Mouse (Mus musculus): ENCODE measurements around the gene Elfn1.
"Not testable (repeated sequence)": the region's sequence is repeated elsewhere in the genome, so short reads cannot be mapped to it uniquely, and the experiment has no call there.

Elfn1 gene

DNA sequence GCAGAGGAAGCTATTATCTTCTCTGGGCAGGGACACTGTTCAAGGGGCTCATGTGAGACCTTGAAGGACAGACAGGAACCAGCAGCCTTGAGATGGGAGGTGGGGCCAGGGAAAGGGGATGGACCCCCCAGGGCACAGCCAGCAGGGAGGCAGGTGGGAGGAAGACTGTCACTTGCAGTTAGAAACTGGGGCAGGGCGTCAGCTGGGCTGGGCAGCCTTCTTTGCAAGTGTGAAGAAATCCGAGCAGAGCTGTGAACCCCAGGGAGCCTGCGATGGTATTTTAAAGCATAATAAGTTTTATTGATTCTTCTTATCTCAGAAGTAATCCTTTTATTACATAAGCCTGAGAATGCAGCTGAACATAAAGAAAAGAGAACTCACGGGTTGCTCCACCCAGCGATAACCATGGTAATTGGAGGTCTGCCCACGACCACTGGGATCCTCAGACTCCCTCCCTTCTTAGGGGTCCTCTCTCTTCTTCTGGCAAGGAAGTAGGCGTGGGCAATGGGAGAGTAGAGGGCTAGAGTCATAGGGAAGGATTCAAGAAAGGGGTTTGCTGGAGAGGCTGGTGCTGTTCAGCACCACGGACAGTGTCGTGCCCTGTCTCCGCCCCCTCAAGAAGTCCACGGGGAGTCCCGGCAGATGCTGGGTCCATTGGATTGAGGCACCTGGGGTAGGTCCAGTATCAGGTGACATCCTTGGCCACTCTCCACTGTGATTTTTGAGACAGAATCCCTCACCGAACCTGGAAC is 71.0 kb downstream of the Elfn1 start:
- no peak for DNase-seq

DNA sequence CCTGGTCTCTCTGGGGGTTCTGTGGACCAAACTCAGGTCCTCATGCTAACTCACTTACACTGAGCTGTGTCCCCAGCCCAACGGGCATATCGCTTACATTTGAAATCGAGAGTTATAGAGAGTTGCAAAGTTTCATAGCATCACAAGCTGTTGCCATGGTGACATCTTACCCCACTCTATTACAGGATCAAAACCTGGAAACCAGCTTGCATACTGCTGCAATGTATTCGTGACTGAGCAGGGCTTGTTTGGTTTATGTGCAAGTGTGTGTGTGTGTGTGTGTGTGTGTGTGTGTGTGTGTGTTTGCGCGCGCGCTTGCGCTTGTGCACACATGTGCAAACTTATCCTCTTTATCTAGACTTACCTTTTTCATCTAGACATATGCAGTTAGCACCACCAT is 71.6 kb downstream of the Elfn1 start:
- DNase-seq: peak; percentile 35

DNA sequence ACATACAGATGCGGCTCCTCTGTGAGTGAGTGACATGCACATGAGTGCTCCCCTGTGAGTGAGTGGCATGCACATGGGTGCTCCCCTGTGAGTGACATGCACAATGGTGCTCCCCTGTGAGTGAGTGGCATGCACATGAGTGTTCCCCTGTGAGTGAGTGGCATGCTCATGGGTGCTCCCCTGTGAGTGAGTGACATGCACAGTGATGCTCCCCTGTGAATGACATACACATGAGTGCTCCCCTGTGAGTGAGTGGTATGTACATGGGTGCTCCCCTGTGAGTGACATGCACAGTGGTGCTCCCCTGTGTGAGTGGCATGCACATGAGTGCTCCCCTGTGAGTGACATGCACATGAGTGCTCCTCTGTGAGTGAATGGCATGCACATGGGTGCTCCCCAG is 74.2 kb downstream of the Elfn1 start:
- no peak for DNase-seq

DNA sequence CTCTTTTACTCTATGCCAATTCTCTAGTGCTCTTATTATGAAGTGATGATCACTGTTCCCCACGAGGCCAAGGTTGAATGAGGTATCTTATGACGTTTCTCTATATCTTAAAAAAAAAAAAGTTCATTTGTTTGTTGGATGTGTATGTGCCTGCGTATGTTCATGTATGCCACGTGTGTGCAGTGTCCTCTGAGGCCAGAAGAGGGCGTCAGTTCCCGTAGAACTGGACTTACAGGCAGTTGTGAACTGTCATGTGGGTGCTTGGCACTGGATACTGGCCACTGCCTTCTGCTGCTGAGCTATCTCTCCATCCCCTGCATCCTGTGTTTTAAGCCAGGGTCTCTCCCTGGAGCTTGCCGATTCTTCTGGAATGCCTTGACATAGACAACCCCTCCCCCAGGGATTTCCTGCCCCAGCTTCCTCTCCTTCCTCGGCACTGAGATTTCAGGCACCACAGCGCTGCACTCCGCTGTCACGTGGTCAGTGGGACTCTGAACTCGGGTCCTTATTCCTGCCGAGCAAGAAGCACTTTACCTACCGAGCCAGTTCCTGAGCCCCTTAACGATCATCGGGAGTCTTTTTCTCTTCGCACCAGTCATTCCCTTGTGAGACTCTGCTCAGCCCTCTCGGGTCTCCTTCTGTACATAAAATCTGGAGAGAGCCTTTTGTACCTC is 77.5 kb downstream of the Elfn1 start:
- DNase-seq: no peak

DNA sequence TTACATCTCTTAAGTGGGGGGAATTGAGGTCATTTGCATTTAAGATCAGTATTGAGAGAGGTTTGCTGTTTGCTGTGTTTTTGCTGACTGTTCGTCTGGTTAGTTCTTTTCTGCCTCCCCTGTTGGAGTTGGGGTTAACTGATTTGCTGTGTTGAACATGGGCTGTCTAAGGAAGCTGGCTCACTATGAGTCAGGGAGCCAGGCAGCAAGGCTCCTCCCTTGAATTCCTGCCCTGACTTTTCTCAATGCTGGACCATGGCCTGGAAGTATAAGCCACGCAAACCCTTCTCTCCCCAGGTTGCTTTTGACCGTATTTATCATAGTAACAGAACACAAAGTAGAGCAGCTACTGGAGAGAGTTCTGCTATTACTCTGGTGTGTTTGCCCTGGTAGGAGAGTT is 83.8 kb downstream of the Elfn1 start:
- no peak for DNase-seq

DNA sequence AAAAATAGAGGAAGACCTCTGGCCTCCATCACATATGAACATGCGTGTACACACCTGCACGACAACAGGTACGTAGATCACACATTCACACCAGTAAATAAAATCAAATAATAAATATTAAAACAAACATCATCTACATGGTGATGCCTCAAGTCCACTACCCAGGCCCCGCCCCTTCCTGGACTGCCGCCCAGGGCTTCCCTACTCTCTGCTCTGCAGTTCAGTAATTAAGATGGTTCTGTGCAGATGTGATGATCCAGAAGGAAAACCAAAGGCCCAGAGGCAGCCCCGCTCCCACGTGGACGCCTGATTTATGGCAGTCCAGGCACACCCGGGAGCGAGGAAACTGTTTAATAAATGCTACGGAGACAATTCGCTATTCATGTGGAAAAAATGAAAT is 90.6 kb downstream of the Elfn1 start:
- not testable (repeated sequence) for DNase-seq

DNA sequence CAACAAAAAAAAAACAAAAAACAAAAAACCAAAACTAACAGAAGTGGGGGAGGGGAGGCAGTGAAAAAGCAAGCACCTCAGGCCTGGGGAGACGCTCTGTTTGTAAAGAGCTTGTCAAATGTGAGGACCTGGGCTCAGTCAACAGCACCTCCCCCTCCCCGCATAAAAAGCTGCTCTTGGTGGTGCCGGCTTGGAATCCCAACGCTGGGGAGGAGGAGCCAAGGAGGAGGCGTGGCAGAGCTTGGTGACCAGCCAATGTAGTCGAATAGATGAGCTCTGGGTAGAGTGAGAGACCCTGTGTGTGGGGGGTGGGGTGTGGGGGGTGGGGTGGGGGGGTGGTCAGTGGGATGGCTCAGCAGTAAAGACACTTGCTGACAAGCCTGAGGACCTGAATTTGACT is 91.2 kb downstream of the Elfn1 start:
- DNase-seq: no peak

DNA sequence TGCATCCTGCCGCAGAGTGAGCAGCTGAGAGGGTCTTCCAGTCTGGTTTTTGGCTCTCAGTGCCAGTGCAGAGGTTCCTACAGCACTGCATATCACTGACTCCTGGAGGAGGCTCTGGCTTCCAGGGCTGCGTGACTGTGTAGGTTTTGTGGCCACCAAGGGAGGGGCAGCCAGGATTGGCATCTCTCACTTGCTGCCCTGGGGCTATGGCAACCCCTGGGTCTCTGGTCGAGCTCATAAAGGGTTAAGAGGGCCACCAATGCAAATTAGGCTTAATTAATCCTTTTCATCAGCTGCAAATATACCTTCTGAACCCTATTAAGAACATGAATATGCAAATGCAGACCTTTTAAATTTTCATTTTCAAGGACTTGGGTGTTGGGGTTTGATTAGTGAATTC is 94.8 kb downstream of the Elfn1 start:
- DNase-seq: no peak

DNA sequence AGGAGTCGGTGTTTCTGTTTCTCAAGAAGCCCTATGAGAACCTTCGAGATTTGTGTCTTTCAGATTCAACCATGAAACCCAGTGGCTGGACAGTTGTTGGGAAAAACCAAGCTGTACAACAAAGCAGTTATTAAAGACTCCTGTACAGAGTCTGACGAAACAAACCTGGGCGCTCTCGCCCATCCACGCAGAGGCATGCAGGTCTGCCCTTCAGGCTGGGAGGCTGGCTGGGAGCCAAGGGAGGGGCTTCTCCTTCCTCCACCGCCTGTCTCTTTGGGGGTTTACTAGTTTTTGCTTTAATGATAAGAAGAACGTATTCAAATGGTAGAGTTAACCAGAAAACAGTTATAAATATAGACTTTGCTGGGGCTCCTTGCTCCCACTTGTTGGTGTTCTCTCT is 99.1 kb downstream of the Elfn1 start:
- no peak for DNase-seq

DNA sequence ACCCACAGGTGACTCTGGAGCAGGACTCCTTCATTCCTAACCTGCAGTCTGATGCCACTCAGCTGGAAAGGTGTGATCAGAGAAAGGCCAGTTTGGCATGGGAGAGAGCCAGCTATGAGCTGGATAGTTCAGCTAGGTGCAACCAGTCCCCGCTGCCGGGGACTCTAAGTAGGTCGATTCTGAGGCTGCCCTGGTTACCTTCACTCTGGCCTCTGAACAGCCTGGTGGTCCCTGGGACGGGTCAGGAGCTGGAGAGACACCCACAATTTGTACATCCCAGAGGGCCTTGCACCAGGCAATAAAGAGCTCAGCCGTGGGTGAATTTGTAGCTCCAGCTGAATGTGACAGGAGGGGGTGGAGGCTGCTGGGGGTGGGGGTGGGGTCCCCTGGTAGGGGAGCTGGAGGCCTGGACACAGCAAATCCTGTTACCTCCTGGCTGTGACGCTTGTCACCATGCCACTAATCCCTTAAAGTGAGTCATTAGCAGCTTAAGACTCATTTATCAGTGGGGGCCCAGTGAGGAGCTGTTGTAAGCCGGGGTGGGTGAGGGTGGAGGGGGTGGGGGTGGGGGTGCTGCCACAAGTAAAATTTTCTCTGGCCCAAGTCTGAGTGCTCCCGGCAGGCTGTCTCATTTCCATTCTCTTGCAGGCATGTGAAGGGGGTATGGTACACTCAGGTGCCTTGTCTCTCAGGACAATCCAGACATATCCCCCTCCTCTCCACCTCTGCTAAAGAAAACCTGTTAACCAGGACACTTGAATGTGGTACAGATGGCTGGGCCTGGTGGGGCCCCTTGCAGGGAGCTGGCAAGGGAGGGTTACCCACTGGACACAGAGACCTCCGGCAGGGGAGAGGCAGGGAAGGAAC is 100.1 kb downstream of the Elfn1 start:
- DNase-seq: no peak

DNA sequence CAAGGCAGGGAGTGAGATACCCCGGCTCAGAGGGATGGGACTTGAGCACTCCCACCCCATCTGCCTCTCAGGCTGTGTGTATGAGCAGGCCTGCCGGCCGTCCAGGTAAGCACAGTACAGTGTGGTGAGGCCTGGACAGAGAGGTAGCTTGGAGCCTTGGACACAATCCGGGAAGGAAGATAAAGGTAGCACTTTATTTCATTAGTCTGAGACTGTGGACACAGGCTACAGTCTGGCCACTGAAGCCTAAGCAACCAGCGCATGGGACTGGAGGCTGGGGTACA is 100.7 kb downstream of the Elfn1 start:
- no peak for DNase-seq

DNA sequence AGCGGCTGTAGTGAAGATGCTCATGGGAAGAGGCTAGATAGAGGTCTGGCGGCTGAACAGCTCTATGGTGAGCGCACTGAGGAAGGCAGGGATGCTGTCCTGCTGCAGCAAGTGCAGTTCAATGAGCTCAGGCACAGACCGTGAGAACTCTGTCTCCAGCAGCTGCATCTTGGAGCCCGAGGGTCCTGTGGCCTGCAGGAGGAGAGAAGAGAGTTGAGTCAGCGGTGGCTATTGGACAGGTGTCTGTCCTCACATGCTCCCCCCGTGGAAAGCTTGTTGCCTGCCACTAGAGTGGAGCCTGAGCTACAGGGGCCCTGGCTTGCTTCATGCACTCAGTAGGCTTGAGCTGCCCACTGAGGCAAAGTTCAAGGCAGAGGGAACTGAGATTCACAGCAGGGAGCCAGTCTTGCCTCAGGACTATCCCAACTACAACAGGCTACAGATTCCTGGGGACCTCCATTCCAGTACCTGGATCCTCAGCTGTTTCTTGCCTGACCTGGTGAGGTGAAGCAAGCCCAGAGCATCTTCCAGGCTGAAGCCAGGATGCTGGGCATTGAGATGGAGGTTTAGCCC is 101.4 kb downstream of the Elfn1 start:
- DNase-seq: no peak

DNA sequence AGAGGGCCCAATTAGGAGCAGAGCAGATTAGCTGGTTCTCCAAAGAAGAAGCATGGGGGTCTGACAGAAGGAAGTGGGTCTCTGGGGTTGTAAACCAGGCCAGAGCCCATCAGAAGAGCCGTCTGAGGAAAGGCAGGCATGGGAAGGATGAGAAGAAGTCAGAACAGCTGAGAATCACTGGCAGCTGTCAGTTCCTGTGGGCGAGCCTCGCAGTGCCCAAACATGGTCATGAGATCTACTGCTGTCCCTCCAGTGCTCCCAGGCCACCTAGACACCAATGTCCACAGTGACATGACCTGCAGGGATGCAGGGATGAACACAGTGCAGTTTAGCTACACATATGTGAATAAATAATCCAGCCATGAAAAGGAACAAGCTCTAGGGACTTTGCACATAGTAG is 102.7 kb downstream of the Elfn1 start:
- DNase-seq: no peak

DNA sequence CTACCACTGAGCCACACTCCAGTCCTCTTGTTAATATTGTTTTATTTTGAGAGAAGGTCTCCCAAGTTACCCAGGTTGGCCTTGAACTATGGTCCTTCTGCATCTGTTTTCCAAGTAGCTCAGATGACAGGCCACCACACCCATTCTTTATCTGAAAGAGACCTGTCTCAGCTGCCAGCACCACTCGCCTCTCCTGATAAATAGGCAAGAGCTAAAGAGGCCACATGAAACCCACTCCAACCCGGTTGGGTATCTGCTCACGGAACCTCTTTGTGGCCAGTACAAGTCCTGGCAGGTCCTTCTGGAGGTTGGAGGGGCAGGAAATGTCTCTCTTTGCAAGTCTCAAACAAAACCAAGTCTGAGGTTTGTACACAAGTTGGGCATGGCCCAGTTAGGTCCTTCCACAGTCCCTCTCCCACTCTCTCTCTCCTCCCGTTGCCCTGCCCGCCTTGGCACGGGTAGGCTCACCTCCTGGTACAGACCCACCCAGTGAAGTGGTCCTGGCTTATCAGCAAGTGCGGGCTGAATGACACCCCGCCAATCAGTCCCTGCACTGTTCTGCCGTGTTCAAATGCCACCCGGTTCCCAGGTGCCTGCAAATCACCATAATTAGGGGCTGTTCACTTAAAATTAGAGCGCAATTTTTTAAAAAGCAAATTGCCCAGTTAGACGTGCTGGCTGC is 104.7 kb downstream of the Elfn1 start:
- no peak for DNase-seq

DNA sequence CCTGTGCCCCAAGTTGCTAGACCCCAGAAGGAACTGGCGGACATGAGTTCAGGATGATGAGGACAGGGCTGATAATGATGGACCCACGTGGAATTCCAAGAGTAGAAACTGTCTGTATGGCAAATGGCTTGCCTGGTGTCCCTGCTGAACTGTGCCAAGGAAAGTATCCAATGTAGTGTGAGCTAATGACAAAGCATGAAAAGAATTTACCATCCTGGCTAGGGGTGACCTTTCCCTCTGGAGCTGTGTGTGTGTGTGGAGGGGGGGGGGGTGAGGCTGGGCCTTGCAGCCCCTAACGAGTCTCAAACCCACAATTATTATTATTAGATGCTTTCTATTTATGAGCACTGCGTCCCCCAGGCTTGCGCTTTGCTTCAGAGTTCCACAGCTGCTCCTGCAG is 105.9 kb downstream of the Elfn1 start:
- DNase-seq: no peak

DNA sequence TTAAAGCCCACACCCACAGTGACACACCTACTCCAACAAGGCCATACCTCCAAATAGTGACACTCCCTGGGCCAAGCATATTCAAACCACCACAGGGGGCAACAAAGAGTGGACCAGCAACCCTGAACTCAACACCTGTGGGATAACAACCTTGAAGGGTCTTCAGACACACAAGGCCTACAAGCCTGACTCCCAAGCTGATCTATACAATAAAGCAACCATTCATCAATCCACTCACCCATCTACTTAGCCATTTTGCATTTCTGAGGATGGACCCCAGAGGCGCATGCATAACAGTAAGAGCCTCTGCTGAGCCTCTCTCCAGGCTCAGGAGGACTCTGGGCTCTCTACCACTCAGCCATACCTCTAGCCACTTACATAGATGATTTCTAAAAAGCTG is 109.2 kb downstream of the Elfn1 start:
- no peak for DNase-seq

DNA sequence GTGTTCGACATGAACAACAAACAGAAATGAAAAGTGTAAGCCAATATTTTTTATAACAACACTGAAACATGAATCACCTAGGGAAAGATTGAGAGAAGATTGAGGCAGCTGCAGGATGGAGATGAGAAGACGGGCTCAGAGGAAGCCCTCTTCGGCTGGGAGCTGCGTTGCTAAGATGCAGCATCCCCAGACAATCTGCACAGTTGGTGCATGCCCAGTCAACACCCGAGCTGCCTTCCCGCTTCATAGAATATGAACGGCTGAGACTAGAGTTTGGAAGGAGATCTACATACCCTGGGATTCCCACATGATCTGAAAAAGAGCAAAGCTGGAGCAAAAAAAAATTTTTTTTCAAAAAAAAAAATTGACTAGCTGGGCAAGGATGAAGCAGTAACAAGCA is 111.0 kb downstream of the Elfn1 start:
- no peak for DNase-seq

DNA sequence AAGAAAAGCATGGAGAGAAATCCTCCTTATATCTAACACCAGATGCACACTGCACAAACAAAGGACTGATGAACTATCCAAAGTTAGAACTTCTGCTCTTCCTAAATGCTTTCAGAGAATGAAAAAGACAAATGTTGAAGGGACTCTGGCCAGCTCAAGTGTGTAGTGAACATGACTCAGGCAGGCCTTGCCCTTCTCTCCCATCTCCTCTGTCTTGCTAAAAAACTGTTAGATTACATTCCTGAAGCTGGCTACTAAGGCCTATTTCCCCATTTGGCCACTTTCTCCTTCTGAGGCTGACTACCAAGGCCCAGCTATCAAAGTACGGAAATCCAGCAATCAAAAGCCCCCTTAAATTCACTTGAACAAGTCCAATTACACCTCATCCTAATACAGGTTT is 111.9 kb downstream of the Elfn1 start:
- no peak for DNase-seq

DNA sequence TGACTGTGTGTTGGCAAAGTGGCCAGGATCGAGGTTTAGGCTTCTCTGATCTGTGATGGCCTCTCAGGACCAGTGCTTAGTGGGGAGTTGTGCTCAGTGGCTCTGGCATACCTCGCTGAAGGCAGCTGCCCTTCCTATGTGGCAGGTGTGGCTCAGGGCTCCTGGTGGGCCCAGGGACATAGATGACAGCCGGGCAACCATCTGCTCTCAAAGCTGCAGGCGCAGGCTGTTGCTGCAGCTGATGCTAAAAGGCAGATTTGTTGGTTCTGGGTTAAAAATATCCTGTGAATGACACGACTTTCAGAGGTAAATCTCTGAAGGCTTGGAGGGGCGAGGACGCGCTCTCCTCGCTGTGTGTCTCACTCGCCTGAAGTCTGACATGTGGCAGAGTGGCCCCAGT is 114.0 kb downstream of the Elfn1 start:
- DNase-seq: peak; percentile 48

DNA sequence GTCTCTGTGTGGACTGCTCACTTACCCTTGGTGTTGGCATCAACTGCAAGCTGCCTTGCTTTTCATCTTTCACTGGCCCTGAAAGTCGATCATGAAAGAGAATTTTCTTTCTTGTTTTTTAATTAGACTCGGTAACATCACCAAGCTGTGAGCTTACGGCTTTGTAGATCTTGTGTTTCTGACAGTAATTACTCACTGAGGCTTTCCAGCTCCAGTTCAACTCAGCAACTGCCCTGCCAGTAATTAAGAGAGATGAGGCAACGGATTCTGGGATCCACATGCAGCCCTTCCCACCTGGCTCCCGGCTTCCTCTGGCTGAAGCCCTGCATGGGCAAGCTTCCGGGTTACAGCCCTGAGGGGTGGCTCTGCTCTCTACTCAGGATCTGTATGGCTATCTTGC is 115.1 kb downstream of the Elfn1 start:
- no peak for DNase-seq

DNA sequence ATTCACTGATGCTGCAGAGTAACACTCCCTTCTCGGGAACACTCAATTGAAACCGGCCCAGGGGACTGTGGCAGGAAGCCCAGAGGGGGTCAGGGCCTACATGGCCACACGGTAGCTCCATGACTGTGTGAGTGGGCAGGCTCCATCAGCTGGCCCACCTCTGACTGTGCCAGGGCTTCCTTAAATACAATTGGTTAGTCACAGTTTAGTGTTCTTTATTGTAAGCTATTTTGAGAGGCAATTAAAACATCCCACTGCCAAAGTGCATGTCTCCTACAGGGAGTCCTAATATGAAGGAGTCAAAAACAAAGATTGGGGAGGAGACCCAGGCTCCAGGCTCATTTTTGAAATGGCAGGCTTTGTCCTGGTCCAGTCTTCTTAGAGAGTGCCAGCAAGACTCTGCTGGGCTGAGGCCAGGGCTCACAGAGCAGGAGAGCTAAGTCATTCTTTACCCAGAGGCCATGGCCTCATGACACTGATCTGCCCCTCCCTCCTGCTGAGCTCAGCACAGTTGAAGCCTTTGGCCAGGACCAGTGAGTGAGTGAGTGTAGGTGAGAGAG is 116.3 kb downstream of the Elfn1 start:
- peak; percentile 28 for DNase-seq
